Mouse (Mus musculus): ENCODE data around the gene Atg14.

GRCm38 (mm10) chr14:47541325-47541948 is 29.0 kb downstream of the Atg14 start:
- TF ChIP-seq MAFK (IDR thresholded peaks at IDR 0.05; ENCODE audit: insufficient read depth, low read depth, low read length) (no peak), CHD2 (IDR thresholded peaks at IDR 0.05; ENCODE audit: low read depth, low read length) (no peak), HCFC1 (IDR thresholded peaks at IDR 0.05; ENCODE audit: borderline replicate concordance, insufficient read depth, low read length) (no peak)

Measured in ES-E14 (cell line).